Mouse (Mus musculus): ENCODE data around the gene D1Pas1. TPM values are rescaled to one million over a fixed set of nuclear protein-coding genes. Genes with fewer than 3 reads are reported as not detected.

D1Pas1 gene
- 0.05 TPM in 1 of 2 replicates, not detected in the other for polyA plus RNA-seq (2012; rRNA removed)

DNA sequence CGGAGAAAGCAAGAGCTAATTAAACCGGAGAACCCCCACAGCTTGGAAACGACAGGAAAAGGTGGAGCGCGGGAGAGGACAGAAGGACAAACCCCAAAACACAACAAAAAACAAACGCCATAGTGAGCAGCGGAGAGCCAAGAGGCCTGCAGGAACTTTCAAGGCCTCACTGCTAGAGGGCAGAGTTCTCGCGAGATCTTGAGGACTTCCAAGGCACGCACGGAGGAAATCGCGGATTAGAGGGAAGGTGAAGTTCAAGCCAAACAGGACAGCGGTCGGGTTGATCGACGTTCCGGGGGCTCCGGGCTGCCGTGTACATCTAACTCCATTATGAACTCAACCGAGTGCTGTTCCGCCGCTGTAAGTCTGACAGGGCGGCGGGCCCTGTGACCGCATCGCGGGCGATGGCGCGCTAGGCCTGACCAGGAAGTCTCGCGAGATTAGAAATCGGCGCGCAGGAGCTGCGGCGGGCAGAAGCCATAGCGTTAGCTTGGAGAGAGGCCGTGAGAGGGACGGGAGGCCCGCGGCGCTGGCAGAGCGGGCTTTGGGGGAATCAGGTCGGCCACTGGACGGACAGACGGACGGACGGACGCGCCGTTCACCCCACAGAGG, at the start of gene D1Pas1:
Gene D1Pas1, plus strand, starts transcription at position 216 of the 612 bp plus-strand sequence.

Other genes starting within 250 kb of the D1Pas1 start
- 24.5 and 27.5 TPM in 2 replicates for gene Rrp15, start 218.1 kb upstream of the D1Pas1 start, polyA plus RNA-seq (2012; rRNA removed)
- 0.61 and 0.76 TPM in 2 replicates for gene Spata17, start 248.0 kb downstream of the D1Pas1 start, polyA plus RNA-seq (2012; rRNA removed)
- gene Gpatch2, start 248.1 kb downstream of the D1Pas1 start, polyA plus RNA-seq (2012; rRNA removed): 18.1 TPM in 2 replicates